Mouse (Mus musculus) left cerebral cortex, postnatal 14 days (tissue): ENCODE measurements around the gene Pdcd1lg2. TPM values are rescaled to one million over a fixed set of nuclear protein-coding genes. Genes with fewer than 3 reads are reported as not detected.

Source experiments
- DNase-seq, 2 experiments: peaks; one replicate each; pipeline ENCODE4 v3.0.0; 2021 to 2022; ENCODE audit warnings: low spot score in 2 of 2, mixed read lengths in 1 of 2
- intact Hi-C: fragments of 180-260 bp; cut with DNase I; formaldehyde crosslinking; loops from one replicate; pipeline ENCODE4 v1.15.1; 2025
- total RNA-seq, 2 experiments: library from RNA; stranded (reverse); gene quantifications; 2 replicates each; pipeline ENCODE4 v1.2.3; 2021

The Pdcd1lg2 gene
- total RNA-seq, 2 experiments from 2014 or later, result 0.19 TPM; not detected in 1

GRCm38 (mm10) chr19:29455156-29455555, 44.4 kb downstream of the Pdcd1lg2 start:
- DNase-seq, result no peak
- intact Hi-C loops, result no loop called here

GRCm38 (mm10) chr19:29457982-29458381, 47.3 kb downstream of the Pdcd1lg2 start:
- intact Hi-C loops, result no loop called here
- DNase-seq, result no peak

- no peak for DNase-seq
- intact Hi-C loops, result no loop called here
Measured at GRCm38 (mm10) chr19:29462462-29462861, 51.7 kb downstream of the Pdcd1lg2 start.

- intact Hi-C loops, result no loop called here
- no peak for DNase-seq
Measured at GRCm38 (mm10) chr19:29463645-29464395, 53.1 kb downstream of the Pdcd1lg2 start.

GRCm38 (mm10) chr19:29466819-29467218, 56.1 kb downstream of the Pdcd1lg2 start:
- DNase-seq, result no peak
- intact Hi-C loops, result no loop called here

GRCm38 (mm10) chr19:29468941-29469685, 58.4 kb downstream of the Pdcd1lg2 start:
- no peak for DNase-seq
- intact Hi-C loops, result no loop called here

- no peak for DNase-seq
- intact Hi-C loops, result no loop called here
Measured at GRCm38 (mm10) chr19:29469686-29470254, 59.1 kb downstream of the Pdcd1lg2 start.

GRCm38 (mm10) chr19:29470652-29471051, 59.9 kb downstream of the Pdcd1lg2 start:
- intact Hi-C loops, result no loop called here
- DNase-seq, result peak in 1 of 2 experiments; percentile 28

GRCm38 (mm10) chr19:29472424-29472823, 61.7 kb downstream of the Pdcd1lg2 start:
- DNase-seq, result no peak
- intact Hi-C loops, result no loop called here

GRCm38 (mm10) chr19:29472946-29473345, 62.2 kb downstream of the Pdcd1lg2 start:
- DNase-seq, result no peak
- intact Hi-C loops, result no loop called here

GRCm38 (mm10) chr19:29474803-29475202, 64.1 kb downstream of the Pdcd1lg2 start:
- intact Hi-C loops, result no loop called here
- DNase-seq, result no peak

- intact Hi-C loops, result no loop called here
- no peak for DNase-seq
Measured at GRCm38 (mm10) chr19:29475210-29475620, 64.5 kb downstream of the Pdcd1lg2 start.

GRCm38 (mm10) chr19:29478598-29478997, 67.9 kb downstream of the Pdcd1lg2 start:
- DNase-seq, result no peak
- intact Hi-C loops, result no loop called here

- intact Hi-C loops, result no loop called here
- DNase-seq, result no peak
Measured at GRCm38 (mm10) chr19:29481578-29481977, 70.9 kb downstream of the Pdcd1lg2 start.

- intact Hi-C loops, result no loop called here
- DNase-seq, result no peak
Measured at GRCm38 (mm10) chr19:29482148-29482547, 71.4 kb downstream of the Pdcd1lg2 start.

GRCm38 (mm10) chr19:29482637-29483036, 71.9 kb downstream of the Pdcd1lg2 start:
- intact Hi-C loops, result no loop called here

GRCm38 (mm10) chr19:29483386-29483785, 72.7 kb downstream of the Pdcd1lg2 start:
- DNase-seq, result no peak
- intact Hi-C loops, result no loop called here

More at GRCm38 (mm10) chr19:29482637-29483036, 71.9 kb downstream of the Pdcd1lg2 start:
- DNase-seq, result no peak

GRCm38 (mm10) chr19:29484537-29484936, 73.8 kb downstream of the Pdcd1lg2 start:
- no peak for DNase-seq
- intact Hi-C loops, result no loop called here

GRCm38 (mm10) chr19:29485257-29485948, 74.7 kb downstream of the Pdcd1lg2 start:
- DNase-seq, result no peak

More at GRCm38 (mm10) chr19:29485257-29485948, 74.7 kb downstream of the Pdcd1lg2 start:
- intact Hi-C loops, result no loop called here
